Mouse (Mus musculus) cortical plate, adult 2 months (tissue): Measurements from ENCODE around the gene Ccdc106.

Experiments used
- CTCF ChIP-seq: fragments of 200-500 bp; IDR thresholded peaks from 2 replicates; pipeline ENCODE4 v1.5.1; 2011; ENCODE audit warnings: mild to moderate bottlenecking, control low read depth, low read length; ENCODE audit not compliant: insufficient read depth; ENCODE audit errors: extremely low read depth
- POLR2A ChIP-seq: fragments of 200-500 bp; IDR thresholded peaks from 2 replicates; pipeline ENCODE4 v1.6.1; 2011; ENCODE audit warnings: mild to moderate bottlenecking, low read length, control low read depth; ENCODE audit not compliant: insufficient read depth; ENCODE audit errors: extremely low read depth

- TF ChIP-seq POLR2A (no peak), CTCF (no peak)
Measured at GRCm38 (mm10) chr7:5076931-5077330, 56.6 kb downstream of the Ccdc106 start.
